Mouse (Mus musculus): Measurements from ENCODE around the gene Rpe65. TPM values are rescaled to one million over a fixed set of nuclear protein-coding genes. Genes with fewer than 3 reads are reported as not detected.

Gene Rpe65
- under 1 TPM in 1 of 2 experiments, not detected in 1; 0.04 TPM for polyA plus RNA-seq (2012; fragmentation: generic; extraction: Trizol)

DNA sequence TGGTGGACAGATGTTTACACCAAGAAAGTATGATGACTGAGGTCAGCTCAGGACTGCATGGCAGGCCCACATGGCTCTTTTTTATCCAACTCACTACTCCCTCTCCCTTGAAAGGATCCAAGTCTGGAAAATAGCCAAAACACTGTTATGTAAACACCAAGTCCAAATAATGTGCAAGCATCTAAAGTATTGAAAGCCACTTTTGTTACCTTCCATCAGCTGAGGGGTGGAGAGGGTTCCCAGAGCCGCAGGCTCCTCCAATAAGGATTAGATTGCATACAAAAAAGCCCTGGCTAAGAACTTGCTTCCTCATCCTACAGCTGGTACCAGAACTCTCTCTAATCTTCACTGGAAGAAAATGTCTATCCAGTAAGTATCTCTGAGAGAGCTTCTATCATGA is at the start of gene Rpe65:
TSS of gene Rpe65 (plus strand) at position 301 of the 400 bp plus-strand sequence.

Other genes with a start within 250 kb of the Rpe65 start
- gene Depdc1a, start 103.7 kb upstream of the Rpe65 start, polyA plus RNA-seq (2012; fragmentation: generic; extraction: Trizol) = 1 to 10 TPM in 1 of 2 experiments, under 1 TPM in 1; 0.12 to 2.4 TPM
- 100 to 1,000 TPM in 1 of 2 experiments, 1 to 10 TPM in 1; 7.4 to 137 TPM for gene Wls, start 240.5 kb downstream of the Rpe65 start, polyA plus RNA-seq (2012; fragmentation: generic; extraction: Trizol)

Measured in C3H10T1/2 (cell line).